Mouse (Mus musculus): ENCODE measurements at regions not wholly inside any gene's neighbourhood (a gene's known extent, or its start where the extent isn't known, plus 50 kb on each side); places are given as distances from the start of the nearest gene placed in this dataset.

GRCm38 (mm10) chr13:97559611-97560385 is 200.6 kb downstream of the Gm10260 start:
- DNase-seq (ENCODE audit: low read depth): no peak

GRCm38 (mm10) chr13:97558884-97559283 is 201.5 kb downstream of the Gm10260 start:
- DNase-seq (ENCODE audit: low read depth): no peak

DNA sequence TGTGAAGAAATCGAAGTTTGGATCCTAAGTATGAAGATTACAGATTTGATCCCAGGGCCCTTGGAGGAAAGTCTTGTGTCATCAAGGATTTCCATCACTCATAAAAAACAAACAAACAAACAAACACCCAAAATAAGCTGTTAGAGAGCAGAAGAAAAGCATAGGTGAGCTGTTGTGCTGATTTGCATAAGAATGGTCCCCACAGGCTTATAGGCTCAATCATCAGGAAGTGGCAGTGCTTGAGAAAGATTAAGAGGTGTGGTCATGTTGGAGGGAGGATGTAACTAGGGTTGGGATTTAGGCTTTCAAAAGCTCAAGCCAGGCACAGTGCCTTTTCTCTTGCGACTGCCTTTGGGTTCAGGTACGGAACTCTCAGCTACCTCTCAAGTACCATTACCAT is 205.1 kb downstream of the Gm10260 start:
- no peak for DNase-seq (ENCODE audit: low read depth)

DNA sequence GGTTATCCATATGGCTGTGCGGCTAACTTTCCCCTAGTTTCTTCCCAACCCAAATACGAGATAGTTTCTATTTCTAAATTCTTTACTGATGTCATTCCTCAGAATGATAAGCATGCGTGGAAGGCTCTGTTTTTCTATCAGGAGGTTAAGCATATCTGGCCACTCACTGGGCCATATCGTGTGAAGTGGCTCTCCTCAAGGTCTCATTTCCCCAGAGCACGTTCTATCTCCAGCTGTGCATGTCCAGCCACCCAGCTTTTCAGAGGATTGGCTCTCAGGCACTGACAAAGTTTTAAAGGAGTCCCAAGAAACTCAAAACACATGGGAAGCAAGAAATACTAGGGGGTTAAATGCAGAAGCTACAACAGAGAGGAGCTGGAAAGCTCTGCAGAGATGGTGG is 205.8 kb downstream of the Gm10260 start:
- DNase-seq (ENCODE audit: low read depth): no peak

GRCm38 (mm10) chr13:97552236-97552635 is 208.2 kb downstream of the Gm10260 start:
- DNase-seq (ENCODE audit: low read depth): no peak

DNA sequence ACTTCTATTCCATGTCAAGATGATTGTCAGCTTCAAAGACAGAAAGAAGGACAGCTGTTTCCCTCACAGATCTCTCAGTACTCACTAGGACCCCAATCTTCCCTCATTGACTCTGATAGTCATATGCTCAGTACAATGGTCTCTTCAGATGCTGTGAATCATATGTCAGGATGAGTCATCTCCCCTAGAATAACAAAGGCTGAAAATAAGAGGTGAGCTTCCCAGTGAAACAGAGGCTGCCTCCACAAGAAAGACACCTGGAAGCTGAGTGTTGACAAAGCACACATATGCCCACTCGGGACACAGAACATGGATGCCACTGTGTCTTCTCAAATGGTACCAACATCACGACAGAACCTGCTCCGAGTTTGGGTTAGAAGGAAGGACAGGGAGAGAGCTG is 209.6 kb downstream of the Gm10260 start:
- DNase-seq (ENCODE audit: low read depth): no peak

DNA sequence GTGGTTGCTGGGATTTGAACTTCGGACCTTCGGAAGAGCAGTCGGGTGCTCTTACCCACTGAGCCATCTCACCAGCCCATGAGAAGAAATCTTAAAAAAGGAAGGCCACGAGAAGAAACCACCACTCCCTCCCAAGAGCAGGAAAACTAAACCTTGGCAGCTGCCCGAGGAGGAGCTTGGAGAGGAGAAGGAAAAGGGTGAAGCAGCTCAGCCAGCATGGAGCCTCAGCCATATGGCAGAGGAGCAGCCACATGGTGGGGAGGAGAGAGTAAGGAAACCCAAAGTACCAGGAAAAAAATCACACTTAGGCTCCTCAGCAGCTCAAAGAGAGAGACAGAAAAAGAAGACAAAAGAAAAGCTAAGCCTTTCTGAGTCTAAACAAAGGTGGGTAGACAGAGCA is 210.3 kb downstream of the Gm10260 start:
- DNase-seq (ENCODE audit: low read depth): no peak

DNA sequence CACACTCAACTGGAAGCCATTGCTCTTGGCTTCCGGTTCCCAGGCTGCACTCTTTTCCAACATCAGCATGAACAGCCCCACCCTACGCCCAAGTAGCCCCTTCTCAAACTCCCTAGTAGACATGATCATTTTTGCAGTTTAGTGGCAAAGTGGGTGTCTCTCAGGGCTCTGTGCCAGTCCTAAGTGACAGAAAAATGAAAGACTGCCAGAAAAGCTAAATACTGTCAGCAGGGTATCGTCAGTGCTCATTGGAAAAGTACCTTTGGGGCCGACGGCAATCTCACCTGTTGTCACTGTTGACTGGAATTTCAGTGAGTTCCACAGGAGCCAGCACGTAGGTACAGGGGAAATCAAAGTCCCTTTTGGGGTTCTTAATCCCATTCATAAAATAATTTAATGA is 211.0 kb downstream of the Gm10260 start:
- DNase-seq (ENCODE audit: low read depth): no peak

- DNase-seq (ENCODE audit: low read depth): peak; percentile 49
Measured at GRCm38 (mm10) chr13:97548527-97548977, 211.9 kb downstream of the Gm10260 start.

- DNase-seq (ENCODE audit: low read depth): no peak
Measured at GRCm38 (mm10) chr13:97546936-97547335, 213.5 kb downstream of the Gm10260 start.

- DNase-seq (ENCODE audit: low read depth): no peak
Measured at GRCm38 (mm10) chr13:97545971-97546454, 214.4 kb downstream of the Gm10260 start.

GRCm38 (mm10) chr13:97539686-97540085 is 220.7 kb downstream of the Gm10260 start:
- no peak for DNase-seq (ENCODE audit: low read depth)

DNA sequence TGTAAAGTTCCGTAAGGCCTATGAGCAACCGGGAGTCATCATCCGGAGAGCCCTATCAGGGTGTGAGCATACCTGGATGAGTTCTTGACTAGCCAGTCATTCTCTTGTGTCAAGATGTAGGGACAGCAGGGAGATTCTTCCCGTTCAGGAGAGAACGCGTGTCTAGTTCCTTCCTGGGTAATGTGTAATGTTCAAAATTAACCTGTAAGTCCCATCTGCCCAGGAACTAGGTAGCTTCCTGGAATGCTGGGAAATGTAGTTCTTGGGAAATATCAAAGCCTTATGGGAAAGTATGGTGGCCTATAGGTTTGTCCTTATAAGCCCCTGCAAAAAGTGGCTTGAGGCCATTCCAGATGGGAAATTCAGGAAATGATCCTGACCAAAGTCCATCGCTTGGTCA is 222.0 kb downstream of the Gm10260 start:
- DNase-seq (ENCODE audit: low read depth): no peak

- DNase-seq (ENCODE audit: low read depth): no peak
Measured at GRCm38 (mm10) chr13:97537686-97538085, 222.7 kb downstream of the Gm10260 start.

DNA sequence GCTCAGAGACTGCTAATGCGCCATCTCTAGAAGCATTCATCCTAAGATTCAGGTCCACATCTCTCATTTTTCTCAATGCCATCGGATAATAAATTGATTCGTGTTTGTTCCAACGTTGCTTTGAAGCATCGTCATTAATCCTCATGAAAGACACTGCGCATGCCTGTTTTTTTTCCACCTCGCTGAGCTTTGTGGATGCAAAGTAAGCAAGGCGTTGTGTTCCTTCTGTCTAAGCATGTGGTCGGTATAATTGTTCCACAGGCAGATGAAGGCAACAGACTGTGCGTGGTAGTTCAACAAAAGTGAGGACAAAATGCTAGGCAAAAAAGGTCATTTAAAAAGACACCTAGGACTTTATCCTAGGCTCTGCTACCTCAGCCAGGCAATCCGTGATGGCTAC is 223.2 kb downstream of the Gm10260 start:
- DNase-seq (ENCODE audit: low read depth): no peak

- DNase-seq (ENCODE audit: low read depth): peak; percentile 45
Measured at GRCm38 (mm10) chr13:97533896-97534666, 226.4 kb downstream of the Gm10260 start.

GRCm38 (mm10) chr13:97531181-97531580 is 229.3 kb downstream of the Gm10260 start:
- DNase-seq (ENCODE audit: low read depth): no peak

GRCm38 (mm10) chr13:97530570-97530969 is 229.9 kb downstream of the Gm10260 start:
- peak; percentile 52 for DNase-seq (ENCODE audit: low read depth)

DNA sequence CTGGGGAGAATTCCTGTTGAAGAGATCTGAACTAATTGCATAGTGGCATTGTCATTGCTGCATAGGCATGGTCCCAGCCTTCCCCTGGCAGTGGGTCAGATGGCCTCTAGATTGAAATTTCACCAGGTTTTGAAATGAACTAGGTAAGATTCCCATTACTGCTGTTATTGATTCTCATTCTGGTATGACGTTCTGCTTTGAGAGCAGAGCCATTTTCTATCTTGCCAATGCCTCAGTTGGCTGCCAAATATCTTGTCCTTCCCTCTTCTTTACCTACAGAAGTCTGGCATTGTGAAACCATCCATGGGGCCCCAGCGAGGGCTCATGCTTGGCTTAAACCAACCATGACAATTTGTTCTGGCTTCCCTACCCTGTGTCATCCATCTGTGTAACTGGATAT is 232.5 kb downstream of the Gm10260 start:
- DNase-seq (ENCODE audit: low read depth): no peak

DNA sequence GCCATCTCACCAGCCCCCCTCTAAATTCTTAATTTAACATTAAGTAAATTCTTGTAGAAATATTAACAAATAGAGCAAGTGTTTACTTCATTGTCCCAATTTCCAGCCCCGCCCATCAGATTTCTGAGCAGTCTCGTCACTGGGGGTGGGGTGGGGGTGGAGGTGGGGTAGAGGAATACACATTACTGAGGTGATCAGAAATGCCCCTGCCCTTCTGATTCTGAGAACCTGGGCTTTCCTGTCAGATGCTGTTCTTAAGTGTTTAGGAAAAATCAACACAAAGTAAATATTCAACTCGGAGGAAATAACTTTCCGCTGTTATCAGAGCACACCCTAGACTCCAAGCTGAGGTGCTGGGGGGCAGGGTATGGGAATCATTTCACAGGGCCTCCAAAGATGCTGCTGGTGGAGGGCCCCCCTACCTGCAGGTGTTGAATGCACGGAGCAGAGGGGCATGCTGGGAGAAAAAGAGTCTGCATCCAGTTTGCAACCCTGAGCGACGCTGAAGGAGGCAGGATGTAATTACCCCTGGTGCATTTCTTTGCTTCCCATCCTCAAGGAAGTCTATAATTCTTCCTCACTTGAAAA is 235.5 kb downstream of the Gm10260 start:
- DNase-seq (ENCODE audit: low read depth): no peak

GRCm38 (mm10) chr13:97523523-97524412 is 236.7 kb downstream of the Gm10260 start:
- no peak for DNase-seq (ENCODE audit: low read depth)

Measured in naive thymus-derived CD4-positive, alpha-beta T cell, adult 2 months (primary cell).